Mouse (Mus musculus) Muller cell, postnatal 12 days (primary cell): ENCODE data around the gene AI837181.
"Not testable (repeated sequence)": the region's sequence is repeated elsewhere in the genome, so short reads cannot be mapped to it uniquely, and the experiment has no call there.

Experiments used
- DNase-seq: peaks from one replicate; pipeline ENCODE4 v3.0.0-alpha.2; 2015; ENCODE audit errors: inconsistent ontology term

The AI837181 gene

GRCm38 (mm10) chr19:5424782-5425741 lies at the start of gene AI837181, which contains the start of gene Drap1:
Gene AI837181, plus strand, starts transcription at chr19:5425144.
Gene Drap1, minus strand, starts transcription at chr19:5424979.
- peak; percentile 99 for DNase-seq

- no peak for DNase-seq
These were observed 47.5 kb upstream of the AI837181 start for GRCm38 (mm10) chr19:5377446-5377845.

DNA sequence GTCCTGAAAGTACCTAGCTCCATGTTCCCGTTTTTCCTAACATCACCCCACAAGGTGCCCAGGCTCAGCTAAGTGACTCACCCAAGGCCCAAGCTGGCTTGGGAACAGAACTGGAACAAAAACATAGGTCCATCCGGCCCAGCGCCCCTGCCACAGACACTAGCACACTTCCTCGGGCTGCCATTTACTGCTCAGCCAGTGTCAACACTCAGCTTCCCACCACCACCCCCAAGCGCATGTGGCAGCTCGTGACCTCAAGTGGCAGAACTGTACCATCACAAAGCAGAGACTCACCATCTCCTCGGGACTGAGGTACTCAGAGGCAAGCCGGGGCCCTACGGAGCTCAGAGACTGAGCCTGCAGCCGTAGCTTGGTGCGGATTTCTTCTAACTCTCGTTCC lies 41.6 kb upstream of the AI837181 start:
- no peak for DNase-seq

GRCm38 (mm10) chr19:5384715-5385114 lies 40.2 kb upstream of the AI837181 start:
- DNase-seq: no peak

DNA sequence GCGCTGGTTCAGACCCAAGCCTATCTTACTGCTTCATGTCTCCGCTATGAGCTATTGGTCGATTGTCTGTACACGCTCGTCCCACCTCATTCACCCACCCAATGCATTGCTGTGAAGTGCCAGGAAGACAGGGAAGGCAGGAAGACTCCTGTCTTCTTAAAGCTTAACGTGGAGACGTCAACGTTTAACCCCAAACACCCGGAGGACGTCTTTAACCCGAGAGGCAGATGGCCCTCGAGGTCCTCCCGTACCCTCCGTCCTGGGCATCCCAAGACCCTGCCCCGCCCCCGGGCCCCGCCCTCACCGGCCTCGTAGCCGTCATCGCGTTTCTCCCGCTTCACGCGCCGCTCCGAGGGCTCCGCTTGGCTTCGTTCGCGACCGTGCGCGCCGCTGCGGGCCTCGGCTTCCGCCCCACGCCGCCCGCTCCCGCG lies 36.9 kb upstream of the AI837181 start:
- DNase-seq: peak; percentile 64

DNA sequence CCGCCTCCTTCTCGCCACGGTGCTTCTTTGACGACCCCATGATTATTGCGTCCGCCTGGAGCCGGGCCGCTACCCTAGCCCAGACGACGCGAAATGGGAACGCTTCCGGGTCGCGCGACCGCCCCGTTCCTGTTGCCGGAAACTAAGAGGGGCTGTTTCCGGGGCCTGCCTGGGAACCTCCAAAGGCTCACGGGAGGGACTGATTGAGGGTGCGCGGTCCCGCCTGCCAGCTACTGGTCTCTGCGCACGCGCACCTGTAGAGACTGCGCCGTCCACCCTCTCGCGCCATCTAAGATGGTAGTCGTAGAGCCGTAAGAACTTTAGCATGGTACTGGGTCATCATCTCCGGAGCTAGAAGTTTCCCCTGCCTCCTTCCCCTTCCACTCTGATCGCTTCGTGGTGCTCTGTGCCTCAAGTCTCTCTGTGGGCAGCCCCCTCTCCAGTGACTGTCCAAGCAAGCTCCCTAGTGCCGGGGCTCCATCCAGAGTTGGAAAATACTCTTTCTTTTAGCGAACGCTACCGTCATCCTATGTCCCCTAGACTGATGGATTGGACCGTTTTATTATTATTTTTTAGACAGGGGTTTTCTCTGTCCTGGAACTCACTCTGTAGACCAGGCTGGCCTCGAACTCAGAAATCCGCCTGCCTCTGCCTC lies 36.2 kb upstream of the AI837181 start, which contains the start of gene Sart1:
TSS of gene Sart1 (minus strand) at position 116 of the 655 bp plus-strand sequence.
- DNase-seq: peak; percentile 95

DNA sequence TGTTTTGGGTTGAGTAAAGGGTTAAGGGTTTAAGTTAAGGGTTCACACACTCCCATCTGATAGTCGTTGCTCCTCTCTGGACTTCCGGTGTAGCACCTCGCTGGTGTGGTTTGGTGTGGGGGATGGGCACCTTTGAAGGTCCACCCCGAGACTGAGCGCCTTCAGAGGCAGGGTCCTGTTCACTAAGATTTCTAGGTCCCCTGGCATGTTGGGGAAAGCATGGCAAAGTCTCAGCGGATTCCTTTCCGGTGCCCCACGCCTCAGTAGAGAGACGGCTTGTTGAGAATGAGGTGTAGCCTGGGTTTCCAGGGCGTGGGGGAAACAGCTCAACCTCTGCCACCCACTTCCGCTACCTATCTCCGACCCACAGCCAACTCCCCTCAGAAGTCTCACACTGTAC lies 35.3 kb upstream of the AI837181 start:
- no peak for DNase-seq

- no peak for DNase-seq
These were observed 34.5 kb upstream of the AI837181 start for GRCm38 (mm10) chr19:5390416-5390815.

DNA sequence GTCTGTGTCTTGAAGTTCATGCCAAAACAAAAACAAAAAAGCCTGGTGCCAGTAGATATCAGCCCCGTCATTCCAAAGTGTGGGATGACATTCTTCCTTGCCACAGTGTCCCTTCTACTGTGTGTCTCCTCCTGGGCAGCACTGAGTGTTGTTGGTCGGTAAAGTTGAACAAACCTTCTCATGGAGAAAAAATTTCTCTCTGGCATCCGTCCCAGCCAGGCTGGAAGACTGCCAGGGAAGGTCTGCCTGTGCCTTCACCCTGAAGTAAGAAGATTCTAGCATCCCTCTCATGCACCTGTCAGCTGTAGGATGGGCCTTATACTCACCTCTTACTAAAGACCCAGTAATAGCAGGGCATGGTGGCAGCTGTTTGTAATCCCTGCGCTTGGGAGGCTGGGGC lies 32.1 kb upstream of the AI837181 start:
- DNase-seq: peak; percentile 94

- DNase-seq: no peak
These were observed 30.8 kb upstream of the AI837181 start for GRCm38 (mm10) chr19:5394168-5394567.

DNA sequence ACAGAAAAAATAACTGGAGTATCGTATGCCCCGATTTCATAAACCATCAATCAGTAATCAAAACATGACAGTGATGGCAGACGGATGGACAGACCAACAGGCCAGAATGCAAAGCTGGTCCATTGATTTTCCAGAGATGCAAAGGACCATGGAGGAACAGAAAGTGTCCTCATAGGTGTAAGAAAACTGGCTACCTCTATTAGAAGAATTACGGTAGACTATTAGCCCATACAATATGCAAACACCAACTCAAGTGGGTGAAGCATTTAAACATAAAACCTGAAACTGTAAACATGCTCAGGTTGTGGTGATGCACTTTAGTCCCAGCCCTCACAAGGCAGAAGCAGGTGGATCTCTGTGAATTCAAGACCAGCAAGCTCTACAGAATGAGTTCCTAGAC lies 29.6 kb upstream of the AI837181 start:
- DNase-seq: no peak

DNA sequence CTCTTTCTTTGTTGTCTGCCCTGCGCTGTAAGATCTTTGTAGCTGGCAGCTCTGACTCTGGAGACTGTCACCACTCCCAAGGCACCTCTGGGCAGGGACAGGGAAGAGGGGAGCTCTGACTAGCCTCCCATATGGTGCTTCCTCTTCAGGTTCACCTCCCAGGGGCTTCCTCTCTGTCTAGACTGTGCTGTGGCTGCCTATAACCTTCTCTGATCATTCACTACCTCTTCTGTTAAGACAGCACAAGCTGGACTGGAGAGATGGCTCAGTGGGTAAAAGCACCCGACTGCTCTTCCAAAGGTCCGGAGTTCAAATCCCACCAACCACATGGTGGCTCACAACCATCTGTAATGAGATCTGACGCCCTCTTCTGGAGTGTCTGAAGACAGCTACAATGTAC lies 23.9 kb upstream of the AI837181 start:
- not testable (repeated sequence) for DNase-seq

- no peak for DNase-seq
These were observed 22.7 kb upstream of the AI837181 start, which contains the start of gene Tsga10ip for GRCm38 (mm10) chr19:5402293-5402692. Gene Tsga10ip, minus strand, starts transcription at chr19:5402526.

DNA sequence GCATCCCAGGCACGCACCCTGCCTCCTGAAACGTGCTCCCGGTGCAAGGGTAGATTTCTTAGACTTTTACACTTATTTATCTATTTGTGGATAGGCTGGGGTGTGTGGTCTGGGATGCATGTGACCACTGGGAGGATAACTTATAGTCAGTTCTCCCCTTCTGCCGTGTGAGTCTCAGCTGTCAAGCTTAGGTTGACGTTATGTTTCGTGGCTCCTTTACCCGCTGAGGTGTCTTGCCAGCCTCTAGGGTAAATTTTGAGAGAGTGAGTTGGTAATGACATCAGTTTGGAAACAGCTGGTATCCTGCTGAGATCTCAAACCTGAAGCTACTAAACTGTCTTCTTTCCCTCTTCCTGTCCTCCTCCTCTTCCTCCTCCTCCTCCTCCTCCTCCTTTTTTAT lies 19.0 kb upstream of the AI837181 start:
- no peak for DNase-seq

GRCm38 (mm10) chr19:5406531-5407126 lies 18.3 kb upstream of the AI837181 start:
- peak; percentile 73 for DNase-seq

- peak; percentile 64 for DNase-seq
These were observed 17.8 kb upstream of the AI837181 start for GRCm38 (mm10) chr19:5407133-5407532.

- no peak for DNase-seq
These were observed 16.6 kb upstream of the AI837181 start for GRCm38 (mm10) chr19:5408057-5409001.

DNA sequence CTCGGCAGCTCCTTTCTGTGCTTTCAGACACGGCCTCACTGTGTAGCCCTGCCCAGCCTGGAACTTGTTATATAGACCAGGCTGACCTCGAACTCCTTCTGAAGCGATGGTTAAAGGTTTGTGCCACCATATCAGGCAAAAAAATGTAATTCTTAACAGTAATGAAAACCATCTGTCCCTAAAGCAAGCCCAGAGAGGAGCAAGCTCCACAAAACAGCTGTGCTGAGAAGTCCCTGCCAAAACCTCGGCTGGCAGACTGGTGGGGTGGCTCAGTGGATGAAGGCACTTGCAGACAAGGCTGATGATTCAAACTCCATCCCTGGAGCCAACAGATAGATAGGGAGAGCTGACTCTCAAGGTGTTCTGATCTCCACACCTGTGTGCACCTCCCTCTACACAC lies 15.9 kb upstream of the AI837181 start:
- no peak for DNase-seq

GRCm38 (mm10) chr19:5410641-5411040 lies 14.3 kb upstream of the AI837181 start:
- no peak for DNase-seq

- DNase-seq: no peak
These were observed 13.0 kb upstream of the AI837181 start for GRCm38 (mm10) chr19:5411961-5412360.

DNA sequence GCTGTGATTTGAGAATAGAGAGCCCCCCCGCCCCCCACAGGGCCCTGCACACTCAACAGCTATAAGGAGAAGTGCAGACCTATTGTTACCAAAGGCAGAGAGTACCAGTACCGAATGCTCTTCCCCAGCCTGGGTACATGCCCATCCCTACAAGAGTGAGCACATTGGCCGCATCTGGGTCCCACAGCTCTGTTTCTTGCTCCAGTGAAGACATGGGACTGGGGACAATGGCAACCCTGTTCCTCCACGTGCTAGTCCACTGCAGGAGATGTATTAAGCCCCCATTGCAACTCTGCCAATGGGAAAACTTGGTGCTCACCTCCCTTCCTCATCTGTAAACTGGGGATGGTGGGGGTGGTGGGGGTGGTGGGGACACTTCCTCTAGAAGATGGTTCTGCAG lies 11.1 kb upstream of the AI837181 start:
- no peak for DNase-seq
